Mouse (Mus musculus): ENCODE results near the gene Vpreb3. TPM values are rescaled to one million over a fixed set of nuclear protein-coding genes. Genes with fewer than 3 reads are reported as not detected.

Gene Vpreb3
- polyA plus RNA-seq (2016; fragmentation: Nextera tagmentation; extraction: Ambion mirVana): 0.50 and 0.71 TPM in 2 replicates

DNA sequence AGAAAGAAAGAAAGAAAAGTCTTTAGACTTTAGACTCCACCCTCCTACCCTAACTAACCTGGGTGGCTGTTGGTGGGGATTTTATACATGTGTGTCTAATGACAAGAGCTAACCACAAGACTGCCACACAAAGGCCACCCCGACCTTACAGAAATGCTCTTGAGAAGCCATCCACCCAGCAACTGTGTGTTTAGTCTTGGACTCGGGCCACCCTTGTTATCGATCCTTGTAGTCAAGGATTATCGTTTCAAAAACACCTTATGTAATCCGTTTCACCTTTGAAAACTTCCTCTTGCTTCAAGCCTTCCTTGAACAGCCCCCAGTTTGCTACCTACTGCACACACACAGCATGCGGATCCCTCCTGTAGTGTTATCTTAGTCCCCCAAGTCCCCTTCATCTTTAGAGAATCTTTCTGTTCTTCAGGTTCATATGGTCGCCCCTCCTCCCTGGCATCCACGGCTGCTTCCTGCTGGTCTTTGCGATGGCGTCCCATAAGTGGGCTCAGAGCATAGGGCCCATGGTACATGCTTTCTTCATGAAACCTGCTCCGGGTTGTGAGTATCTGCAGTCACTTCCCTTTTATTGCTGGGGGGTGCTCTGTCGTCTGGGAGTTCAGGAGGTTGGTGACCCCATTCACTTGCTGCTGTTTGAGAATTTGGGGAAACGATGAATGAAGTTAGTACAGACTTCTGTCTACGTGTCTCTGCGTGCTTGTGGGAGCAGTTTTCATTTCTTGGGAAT, at the start of gene Vpreb3:
TSS of gene Vpreb3 (plus strand) at position 322 of the 742 bp plus-strand sequence.
- ATAC-seq (ENCODE audit: insufficient number of reproducible peaks, insufficient read depth, low FRiP score, low TSS enrichment, low read depth): no peak
- Histone ChIP-seq H3K4me3 (replicated peaks) (no peak within 1 kb of the TSS), H3K27ac (no peak within 1 kb of the TSS), H3K9ac (replicated peaks) (no peak within 1 kb of the TSS), H3K27me3 (peaks cover 12% of the 10 kb centered on the region), H3K9me3 (no peaks in the 10 kb centered on the region), H3K4me1 (replicated peaks) (no peaks in the 10 kb centered on the region), H3K4me2 (no peak within 1 kb of the TSS), H3K36me3 (no peaks in the 10 kb centered on the region)
- WGBS: 84% methylated on average over 15 of the region's 15 CpGs

DNA sequence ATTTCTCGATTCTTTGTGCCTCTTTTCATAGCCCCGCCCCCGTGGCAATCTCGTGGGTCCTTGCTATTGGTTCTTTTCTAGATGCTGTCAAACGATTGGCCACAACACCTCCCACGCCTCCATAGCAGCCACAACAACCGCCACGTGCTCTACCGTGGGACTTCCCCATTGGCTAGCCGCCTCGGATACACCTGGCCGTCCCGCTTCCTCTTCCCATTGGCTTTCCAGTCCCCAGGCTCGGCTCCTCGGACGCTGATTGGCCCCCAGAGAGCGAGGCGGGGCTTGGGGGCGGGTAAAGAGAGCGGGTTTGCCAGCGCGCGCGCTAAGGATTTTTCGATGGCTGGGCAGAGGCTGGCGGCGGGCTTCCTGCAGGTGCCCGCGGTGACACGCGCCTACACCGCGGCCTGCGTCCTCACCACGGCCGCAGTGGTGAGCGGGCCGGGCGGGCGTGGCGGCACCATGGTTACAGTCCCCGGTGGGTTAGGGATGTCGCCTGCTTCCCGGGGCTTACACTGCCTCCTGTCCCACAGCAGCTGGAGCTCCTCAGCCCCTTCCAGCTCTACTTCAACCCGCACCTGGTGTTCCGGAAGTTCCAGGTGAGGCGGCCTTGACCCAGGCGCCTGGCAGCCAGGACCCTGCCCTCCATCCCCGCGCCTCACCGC, 49.6 kb upstream of the Vpreb3 start, which contains the start of gene Derl3:
TSS of gene Derl3 (plus strand) at position 325 of the 662 bp plus-strand sequence.
- Histone ChIP-seq H3K9ac (replicated peaks) (peak within 1 kb of the TSS; percentile 52), H3K9me3 (no peaks in the 10 kb centered on the region), H3K27ac (peak within 1 kb of the TSS; percentile 66), H3K4me2 (peak within 1 kb of the TSS; percentile 91), H3K36me3 (peaks cover 46% of the 10 kb centered on the region), H3K4me3 (replicated peaks) (peak within 1 kb of the TSS; percentile 45), H3K27me3 (no peaks in the 10 kb centered on the region), H3K4me1 (replicated peaks) (peaks cover 20% of the 10 kb centered on the region)
- 1% methylated on average over 51 of the region's 51 CpGs for WGBS
- peak; percentile 99 for ATAC-seq (ENCODE audit: insufficient number of reproducible peaks, insufficient read depth, low FRiP score, low TSS enrichment, low read depth)

DNA sequence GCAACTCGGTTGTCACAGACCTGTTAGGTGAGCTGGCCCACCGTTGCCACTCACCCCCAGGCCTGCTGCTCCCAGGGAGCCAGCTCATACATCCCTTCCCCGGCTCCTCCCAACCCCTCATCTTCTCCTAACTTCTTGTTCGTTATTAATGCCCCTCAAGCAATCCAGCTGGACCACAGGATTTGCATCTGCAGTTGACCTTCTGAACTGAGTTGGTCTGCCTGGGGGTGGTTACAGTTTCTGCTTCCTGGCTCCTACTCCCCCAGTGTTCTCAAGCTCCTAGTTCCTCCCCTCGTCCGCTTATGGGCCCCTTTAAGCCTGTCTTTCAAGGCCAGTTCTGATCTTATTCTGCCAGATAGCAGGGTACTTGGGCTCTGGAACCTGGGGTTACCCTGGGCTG, 48.3 kb upstream of the Vpreb3 start:
- H3K27ac ChIP-seq: no peak overlapping the region
- H3K4me2 ChIP-seq: no peak overlapping the region
- H3K9me3 ChIP-seq: no peaks in the 10 kb centered on the region
- no peak for ATAC-seq (ENCODE audit: insufficient number of reproducible peaks, insufficient read depth, low FRiP score, low TSS enrichment, low read depth)
- H3K9ac ChIP-seq (replicated peaks): no peak overlapping the region
- H3K4me3 ChIP-seq (replicated peaks): no peak overlapping the region
- H3K36me3 ChIP-seq: peaks cover 60% of the 10 kb centered on the region
- H3K27me3 ChIP-seq: no peaks in the 10 kb centered on the region
- WGBS: 62% methylated on average over 6 of the region's 6 CpGs
- peaks cover 13% of the 10 kb centered on the region for H3K4me1 ChIP-seq (replicated peaks)

DNA sequence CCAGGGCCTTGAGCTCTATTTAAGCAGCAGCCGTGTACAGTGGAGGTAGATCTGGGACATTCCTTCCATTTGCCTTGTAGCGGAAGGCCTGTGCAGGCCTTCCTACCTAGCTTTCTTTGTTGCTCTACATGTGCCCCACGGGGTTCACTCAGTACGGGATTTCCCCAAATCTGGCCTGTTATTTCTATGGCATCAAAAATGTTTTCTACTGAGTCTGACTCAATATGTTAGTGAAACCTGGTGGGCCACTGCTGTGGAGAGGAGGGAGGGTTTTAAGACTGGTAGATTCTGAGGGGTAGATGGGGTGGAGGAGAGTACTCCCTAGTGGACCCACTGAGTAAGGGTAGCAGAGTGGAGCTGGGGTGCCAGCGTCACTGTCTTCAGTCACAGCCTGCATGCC, 47.1 kb upstream of the Vpreb3 start:
- Histone ChIP-seq H3K9me3 (no peaks in the 10 kb centered on the region), H3K9ac (replicated peaks) (no peak overlapping the region), H3K4me3 (replicated peaks) (no peak overlapping the region), H3K27ac (no peak overlapping the region), H3K4me1 (replicated peaks) (peaks cover 11% of the 10 kb centered on the region), H3K27me3 (no peaks in the 10 kb centered on the region), H3K4me2 (no peak overlapping the region), H3K36me3 (peaks cover 69% of the 10 kb centered on the region)
- 95% methylated on average over 5 of the region's 5 CpGs for WGBS
- no peak for ATAC-seq (ENCODE audit: insufficient number of reproducible peaks, insufficient read depth, low FRiP score, low TSS enrichment, low read depth)

DNA sequence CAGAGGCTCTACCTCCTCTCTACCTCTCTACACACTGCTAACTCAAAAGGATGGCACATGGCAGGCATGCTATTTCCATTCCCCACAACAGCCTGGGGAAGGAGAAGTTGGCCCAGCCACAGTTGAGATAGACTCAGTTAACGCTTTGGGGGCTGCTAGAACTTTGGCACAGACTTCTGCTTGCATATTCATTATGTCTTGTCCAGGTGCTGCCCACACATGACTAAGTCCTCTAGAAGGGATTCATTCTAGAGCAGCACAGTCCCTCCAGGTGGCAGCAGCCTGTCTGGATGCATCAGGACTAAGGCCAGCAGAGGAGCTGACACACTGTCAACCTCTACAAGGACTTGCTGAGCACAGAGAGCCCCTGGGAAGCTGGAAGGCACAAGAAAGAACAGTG, 46.6 kb upstream of the Vpreb3 start:
- Histone ChIP-seq H3K27me3 (no peaks in the 10 kb centered on the region), H3K4me2 (no peak overlapping the region), H3K4me3 (replicated peaks) (no peak overlapping the region), H3K27ac (no peak overlapping the region), H3K9ac (replicated peaks) (no peak overlapping the region), H3K4me1 (replicated peaks) (peaks cover 11% of the 10 kb centered on the region), H3K36me3 (peaks cover 74% of the 10 kb centered on the region), H3K9me3 (no peaks in the 10 kb centered on the region)
- no peak for ATAC-seq (ENCODE audit: insufficient number of reproducible peaks, insufficient read depth, low FRiP score, low TSS enrichment, low read depth)
- WGBS: 97% methylated on average over 1 of the region's 1 CpGs

DNA sequence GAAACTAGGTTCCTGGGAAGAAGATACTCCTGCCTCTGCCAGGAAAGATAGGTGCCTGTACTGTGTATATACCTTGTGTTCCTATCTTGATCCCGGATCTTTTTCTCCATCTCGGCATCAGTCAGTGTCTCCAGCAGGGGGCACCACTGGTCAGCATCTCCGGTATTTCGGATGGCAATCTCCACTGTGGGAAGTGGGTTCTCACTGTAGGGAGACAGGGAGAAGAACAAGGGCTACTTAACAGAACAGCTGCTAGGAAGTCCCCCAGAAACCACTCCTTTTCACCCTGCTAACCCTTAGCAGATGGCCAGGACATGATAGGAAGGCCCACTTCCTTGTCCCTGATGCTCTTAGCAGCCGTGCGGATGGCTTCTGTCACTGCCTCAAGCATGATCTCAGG, 45.5 kb upstream of the Vpreb3 start:
- Histone ChIP-seq H3K9ac (replicated peaks) (no peak overlapping the region), H3K36me3 (peaks cover 86% of the 10 kb centered on the region), H3K4me3 (replicated peaks) (no peak overlapping the region), H3K9me3 (no peaks in the 10 kb centered on the region), H3K4me1 (replicated peaks) (peaks cover 11% of the 10 kb centered on the region), H3K27ac (no peak overlapping the region), H3K27me3 (no peaks in the 10 kb centered on the region), H3K4me2 (no peak overlapping the region)
- WGBS: 45% methylated on average over 6 of the region's 6 CpGs
- no peak for ATAC-seq (ENCODE audit: insufficient number of reproducible peaks, insufficient read depth, low FRiP score, low TSS enrichment, low read depth)

DNA sequence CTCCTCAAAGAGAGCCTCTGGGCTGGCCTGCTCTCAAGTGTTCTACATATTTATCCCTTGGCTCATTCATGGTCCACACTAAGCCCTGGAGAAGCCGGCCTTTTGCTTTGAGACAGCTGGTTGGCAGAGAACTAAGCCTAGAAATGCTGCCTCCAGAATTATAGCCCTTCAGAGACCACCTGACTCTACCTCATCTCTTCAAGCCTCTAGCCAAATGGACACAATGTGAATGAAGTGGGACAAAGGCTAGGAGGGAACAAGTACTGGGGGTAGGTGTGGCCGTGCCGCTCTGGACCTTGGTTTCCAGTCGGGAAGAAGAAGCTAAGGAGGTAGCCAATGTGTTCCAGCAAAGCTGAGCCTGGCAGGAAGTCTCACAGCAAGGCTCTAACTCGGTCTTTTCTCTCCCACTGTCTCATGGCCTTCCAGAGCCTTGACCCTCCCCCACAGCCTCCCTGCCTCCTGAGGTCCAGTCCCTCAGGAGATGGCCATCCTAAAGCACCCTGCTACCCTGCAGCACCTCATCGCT, 44.8 kb upstream of the Vpreb3 start:
- Histone ChIP-seq H3K4me3 (replicated peaks) (no peak overlapping the region), H3K27ac (no peak overlapping the region), H3K4me2 (no peak overlapping the region), H3K36me3 (peaks cover 93% of the 10 kb centered on the region), H3K27me3 (no peaks in the 10 kb centered on the region), H3K9ac (replicated peaks) (no peak overlapping the region), H3K9me3 (no peaks in the 10 kb centered on the region), H3K4me1 (replicated peaks) (peaks cover 11% of the 10 kb centered on the region)
- 76% methylated on average over 6 of the region's 6 CpGs for WGBS
- no peak for ATAC-seq (ENCODE audit: insufficient number of reproducible peaks, insufficient read depth, low FRiP score, low TSS enrichment, low read depth)

DNA sequence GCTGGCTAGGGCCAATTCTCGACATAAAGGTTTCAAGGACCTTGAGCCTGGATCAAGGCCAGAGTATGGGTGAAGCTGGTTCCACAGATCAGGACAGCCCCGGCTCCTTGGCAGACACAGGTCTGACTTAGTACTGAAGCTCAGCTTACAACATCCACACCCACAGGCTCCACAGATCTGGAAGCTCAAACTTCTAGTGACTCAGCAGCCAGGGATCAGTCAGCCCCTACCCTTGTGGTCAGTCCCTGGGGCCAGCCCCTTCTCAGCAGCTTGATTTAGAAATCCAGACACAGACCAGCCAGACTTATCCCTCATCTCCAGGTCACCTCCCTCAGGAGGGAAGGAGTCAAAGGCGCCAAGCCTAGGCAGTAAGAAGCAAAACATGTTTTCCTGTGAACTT, 44.0 kb upstream of the Vpreb3 start:
- no peak overlapping the region for H3K27ac ChIP-seq
- peaks cover 97% of the 10 kb centered on the region for H3K36me3 ChIP-seq
- H3K9ac ChIP-seq (replicated peaks): no peak overlapping the region
- H3K9me3 ChIP-seq: no peaks in the 10 kb centered on the region
- no peak for ATAC-seq (ENCODE audit: insufficient number of reproducible peaks, insufficient read depth, low FRiP score, low TSS enrichment, low read depth)
- no peaks in the 10 kb centered on the region for H3K27me3 ChIP-seq
- H3K4me2 ChIP-seq: no peak overlapping the region
- 86% methylated on average over 3 of the region's 3 CpGs for WGBS
- H3K4me1 ChIP-seq (replicated peaks): peaks cover 5% of the 10 kb centered on the region
- no peak overlapping the region for H3K4me3 ChIP-seq (replicated peaks)

DNA sequence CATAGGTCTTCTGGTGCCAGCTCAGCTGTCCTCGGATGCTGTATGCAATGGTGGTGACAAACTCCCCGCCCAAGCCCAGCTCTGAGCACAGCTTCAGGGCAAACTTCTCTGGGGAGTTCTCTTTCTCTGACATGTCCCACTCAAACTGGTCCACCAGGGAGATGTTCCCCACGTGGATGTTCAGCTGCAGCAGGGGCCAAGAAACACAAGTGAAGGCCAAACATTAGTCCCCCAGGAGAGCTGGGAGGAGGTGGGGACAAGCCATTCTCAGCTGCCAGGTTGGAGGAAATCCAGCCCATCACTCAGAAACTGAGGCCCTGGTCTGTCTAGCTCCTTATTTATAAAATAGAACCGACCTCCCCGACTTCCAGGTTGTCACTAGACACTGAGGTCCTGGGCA, 38.5 kb upstream of the Vpreb3 start:
- no peak overlapping the region for H3K4me3 ChIP-seq (replicated peaks)
- H3K4me1 ChIP-seq (replicated peaks): no peaks in the 10 kb centered on the region
- H3K36me3 ChIP-seq: peaks cover 96% of the 10 kb centered on the region
- H3K9ac ChIP-seq (replicated peaks): no peak overlapping the region
- no peak for ATAC-seq (ENCODE audit: insufficient number of reproducible peaks, insufficient read depth, low FRiP score, low TSS enrichment, low read depth)
- H3K9me3 ChIP-seq: no peaks in the 10 kb centered on the region
- no peak overlapping the region for H3K27ac ChIP-seq
- no peak overlapping the region for H3K4me2 ChIP-seq
- WGBS: 91% methylated on average over 5 of the region's 5 CpGs
- no peaks in the 10 kb centered on the region for H3K27me3 ChIP-seq

DNA sequence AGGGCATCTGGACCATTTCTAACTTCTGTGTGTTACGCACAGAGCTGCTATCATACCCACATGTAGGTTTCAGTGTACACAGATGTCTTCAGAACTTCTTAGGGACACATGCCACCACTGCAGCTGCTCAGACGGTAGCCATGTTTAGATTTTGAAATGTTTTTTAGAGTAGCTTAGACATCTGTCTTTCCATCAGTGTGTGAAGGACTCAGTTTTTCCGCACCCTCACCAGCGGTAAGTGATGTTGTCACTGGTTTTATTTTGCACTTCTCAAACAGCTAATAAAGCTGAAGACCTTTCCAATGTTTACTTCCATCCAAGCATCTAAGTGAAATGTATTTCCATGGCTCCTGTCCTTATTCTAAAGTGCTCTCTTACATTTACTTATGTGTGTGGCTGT, 36.0 kb upstream of the Vpreb3 start:
- H3K36me3 ChIP-seq: peaks cover 95% of the 10 kb centered on the region
- no peak overlapping the region for H3K9ac ChIP-seq (replicated peaks)
- no peak overlapping the region for H3K4me2 ChIP-seq
- ATAC-seq (ENCODE audit: insufficient number of reproducible peaks, insufficient read depth, low FRiP score, low TSS enrichment, low read depth): no peak
- H3K9me3 ChIP-seq: no peaks in the 10 kb centered on the region
- H3K4me1 ChIP-seq (replicated peaks): no peaks in the 10 kb centered on the region
- H3K27ac ChIP-seq: no peak overlapping the region
- WGBS: 91% methylated on average over 4 of the region's 4 CpGs
- H3K27me3 ChIP-seq: no peaks in the 10 kb centered on the region
- no peak overlapping the region for H3K4me3 ChIP-seq (replicated peaks)

DNA sequence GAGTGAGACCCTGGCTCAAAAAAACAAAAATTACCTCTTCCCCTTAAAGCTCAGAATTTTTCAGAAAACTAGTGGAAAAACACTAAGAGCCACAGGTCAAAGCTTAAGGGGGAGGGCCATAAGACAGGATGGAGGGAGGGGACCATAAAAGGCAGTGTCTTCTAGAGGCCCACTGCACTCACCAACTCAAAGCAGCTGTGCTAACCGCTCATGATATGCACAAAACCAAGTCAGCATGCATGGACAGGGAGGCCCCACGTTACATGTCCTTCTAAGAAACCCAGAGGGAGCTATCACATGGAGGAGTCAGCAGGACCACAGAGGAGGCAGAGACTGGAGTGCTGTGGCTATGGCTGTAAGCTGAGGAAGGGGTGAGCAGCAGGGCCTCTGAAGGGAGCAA, 32.2 kb upstream of the Vpreb3 start:
- Histone ChIP-seq H3K4me3 (replicated peaks) (no peak overlapping the region), H3K9me3 (no peaks in the 10 kb centered on the region), H3K9ac (replicated peaks) (no peak overlapping the region), H3K27ac (no peak overlapping the region), H3K36me3 (peaks cover 88% of the 10 kb centered on the region), H3K27me3 (no peaks in the 10 kb centered on the region), H3K4me2 (no peak overlapping the region), H3K4me1 (replicated peaks) (no peaks in the 10 kb centered on the region)
- 90% methylated on average over 2 of the region's 2 CpGs for WGBS
- no peak for ATAC-seq (ENCODE audit: insufficient number of reproducible peaks, insufficient read depth, low FRiP score, low TSS enrichment, low read depth)
